Mouse (Mus musculus): ENCODE data around the gene Rpusd3. TPM values are rescaled to one million over a fixed set of nuclear protein-coding genes. Genes with fewer than 3 reads are reported as not detected.
A peak's percentile ranks its signal among the peaks of the same experiment; 100 is the strongest.

The Rpusd3 gene
- polyA plus RNA-seq, 1 experiment from 2014 or later = 23.0 TPM

DNA sequence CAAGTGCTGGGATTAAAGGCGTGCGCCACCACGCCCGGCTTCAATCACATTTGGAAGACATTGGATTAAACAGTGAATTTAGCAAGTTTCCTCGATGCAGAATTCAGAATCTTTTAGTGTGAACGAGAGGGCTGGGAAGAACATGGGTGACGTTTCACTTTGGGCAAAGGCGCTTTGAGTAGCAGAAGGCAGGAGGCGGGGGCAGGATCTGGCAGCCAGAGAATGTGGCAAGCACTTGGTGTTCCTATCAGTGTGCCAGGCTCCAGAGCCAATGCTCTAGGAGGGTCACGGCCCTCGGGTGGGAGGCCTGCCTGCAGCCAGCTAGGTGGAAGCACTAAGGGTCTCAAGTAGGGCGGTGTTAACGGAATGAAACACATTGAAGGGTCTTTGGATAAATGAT, 17.0 kb downstream of the Rpusd3 start:
- no peak for ATAC-seq (ENCODE audit: low FRiP score)

DNA sequence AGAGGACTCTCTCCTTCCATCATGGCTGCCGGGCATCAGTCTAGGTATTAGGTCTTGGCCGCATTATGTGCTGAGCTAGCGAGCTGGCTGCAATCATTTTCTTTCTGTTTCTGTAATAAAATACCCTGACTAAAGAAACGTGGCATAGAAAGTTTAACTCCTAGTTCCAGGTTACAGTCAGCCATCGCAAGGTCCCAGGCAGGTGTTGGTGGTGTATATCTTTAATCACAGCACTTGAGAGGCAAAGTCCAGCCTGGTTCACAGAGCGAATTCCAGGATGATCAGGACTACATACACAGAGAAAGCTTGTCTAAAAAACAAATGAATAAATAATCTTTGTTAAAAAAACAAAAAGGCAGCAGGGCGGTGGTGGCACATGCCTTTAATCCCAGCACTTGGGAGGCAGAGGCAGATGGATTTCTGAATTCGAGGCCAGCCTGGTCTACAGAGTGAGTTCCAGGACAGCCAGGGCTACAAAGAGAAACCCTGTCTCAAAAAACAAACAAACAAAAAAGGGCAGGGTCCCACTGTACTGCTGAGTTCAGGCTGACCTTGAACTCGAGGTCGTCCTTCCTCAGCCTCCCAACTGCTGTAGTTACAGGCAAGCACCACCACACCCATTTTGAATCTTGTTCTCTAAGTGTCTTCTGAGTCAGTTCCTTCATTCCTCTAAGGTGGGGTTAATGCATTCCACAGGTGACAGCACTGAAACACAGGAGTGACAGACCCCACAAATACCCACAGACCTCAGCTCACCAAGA, 22.7 kb downstream of the Rpusd3 start:
- H3K9me3 ChIP-seq (ENCODE audit: control insufficient read depth, low read length) = no peaks in the 10 kb centered on the region
- no peak overlapping the region for H3K4me2 ChIP-seq (replicated peaks; ENCODE audit: low read depth, low read length)
- no peak for DNase-seq (ENCODE audit: low spot score)
- ATAC-seq (ENCODE audit: low FRiP score) = no peak
- H3K27ac ChIP-seq (ENCODE audit: low read depth, low read length) = no peak overlapping the region
- H3K4me1 ChIP-seq (replicated peaks; ENCODE audit: control insufficient read depth, insufficient read depth, low read length) = no peaks in the 10 kb centered on the region
- no peak overlapping the region for H3K4me3 ChIP-seq (ENCODE audit: low read depth, low read length)
- H3K9ac ChIP-seq (ENCODE audit: low read depth, low read length) = no peak overlapping the region
- H3K27me3 ChIP-seq (ENCODE audit: control insufficient read depth, insufficient read depth, low read length) = no peaks in the 10 kb centered on the region
- no peaks in the 10 kb centered on the region for H3K36me3 ChIP-seq (ENCODE audit: control insufficient read depth, insufficient read depth, low read length)
- 89% methylated on average over 10 of the region's 10 CpGs for WGBS

More for the DNA sequence above, 17.0 kb downstream of the Rpusd3 start:
- no peak overlapping the region for H3K9ac ChIP-seq (ENCODE audit: low read depth, low read length)
- no peaks in the 10 kb centered on the region for H3K27me3 ChIP-seq (ENCODE audit: control insufficient read depth, insufficient read depth, low read length)
- no peak overlapping the region for H3K4me3 ChIP-seq (ENCODE audit: low read depth, low read length)
- H3K4me1 ChIP-seq (replicated peaks; ENCODE audit: control insufficient read depth, insufficient read depth, low read length) = no peaks in the 10 kb centered on the region
- H3K9me3 ChIP-seq (ENCODE audit: control insufficient read depth, low read length) = no peaks in the 10 kb centered on the region
- no peak overlapping the region for H3K27ac ChIP-seq (ENCODE audit: low read depth, low read length)
- WGBS = 89% methylated on average over 13 of the region's 13 CpGs
- 0 out of 2 replicates have a peak, but pooled peaks cover 2% of the 10 kb centered on the region for H3K36me3 ChIP-seq (ENCODE audit: control insufficient read depth, insufficient read depth, low read length)
- H3K4me2 ChIP-seq (replicated peaks; ENCODE audit: low read depth, low read length) = no peak overlapping the region
- DNase-seq (ENCODE audit: low spot score) = no peak

DNA sequence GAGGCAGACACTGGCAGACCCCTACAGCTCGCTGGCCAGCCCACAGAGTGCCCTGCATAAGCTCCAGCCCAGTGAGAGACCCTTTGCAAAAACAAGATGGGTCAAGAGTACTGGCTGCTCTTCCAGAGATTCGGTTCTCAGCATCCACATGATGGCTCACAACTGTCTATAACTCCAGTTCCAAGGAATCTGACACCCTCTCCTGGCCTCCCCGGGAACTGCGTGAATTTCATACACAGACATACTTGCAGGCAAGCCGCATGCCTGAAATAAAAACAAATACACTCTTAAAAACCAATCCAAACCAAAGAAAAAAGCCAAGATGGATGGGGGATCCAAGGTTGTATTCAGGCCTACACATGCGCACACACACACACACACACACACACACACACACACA, 23.6 kb downstream of the Rpusd3 start:
- Histone ChIP-seq H3K9ac (ENCODE audit: low read depth, low read length) (no peak overlapping the region), H3K9me3 (ENCODE audit: control insufficient read depth, low read length) (no peaks in the 10 kb centered on the region), H3K27ac (ENCODE audit: low read depth, low read length) (no peak overlapping the region), H3K4me1 (replicated peaks; ENCODE audit: control insufficient read depth, insufficient read depth, low read length) (no peaks in the 10 kb centered on the region), H3K4me2 (replicated peaks; ENCODE audit: low read depth, low read length) (no peak overlapping the region), H3K27me3 (ENCODE audit: control insufficient read depth, insufficient read depth, low read length) (no peaks in the 10 kb centered on the region), H3K36me3 (ENCODE audit: control insufficient read depth, insufficient read depth, low read length) (no peaks in the 10 kb centered on the region), H3K4me3 (ENCODE audit: low read depth, low read length) (no peak overlapping the region)
- DNase-seq (ENCODE audit: low spot score) = no peak
- ATAC-seq (ENCODE audit: low FRiP score) = no peak
- 91% methylated on average over 6 of the region's 6 CpGs for WGBS

DNA sequence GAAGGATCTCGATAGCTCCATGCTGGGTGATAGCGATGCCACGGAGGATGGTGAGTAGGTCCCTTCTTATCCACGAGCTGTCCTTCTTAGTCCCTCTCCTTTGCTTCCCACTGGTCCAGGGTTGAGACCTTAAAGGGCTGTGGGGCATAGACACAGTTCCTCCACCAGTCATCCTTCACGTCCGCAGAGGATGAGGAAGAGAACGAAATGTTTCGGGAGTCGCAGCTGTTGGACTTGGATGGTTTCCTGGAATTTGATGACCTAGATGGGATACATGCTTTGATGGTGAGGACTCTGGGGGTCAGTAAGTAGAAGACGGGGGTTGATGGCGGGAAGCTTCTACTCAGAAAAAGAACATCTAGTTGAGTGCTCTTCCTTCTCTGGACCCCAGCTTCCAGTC, 24.3 kb downstream of the Rpusd3 start:
- DNase-seq (ENCODE audit: low spot score) (no peak), ATAC-seq (ENCODE audit: low FRiP score) (no peak)
- Histone ChIP-seq H3K27ac (ENCODE audit: low read depth, low read length) (no peak overlapping the region), H3K9ac (ENCODE audit: low read depth, low read length) (no peak overlapping the region), H3K4me2 (replicated peaks; ENCODE audit: low read depth, low read length) (no peak overlapping the region), H3K27me3 (ENCODE audit: control insufficient read depth, insufficient read depth, low read length) (no peaks in the 10 kb centered on the region), H3K36me3 (ENCODE audit: control insufficient read depth, insufficient read depth, low read length) (0 out of 2 replicates have a peak, but pooled peaks cover 3% of the 10 kb centered on the region), H3K4me1 (replicated peaks; ENCODE audit: control insufficient read depth, insufficient read depth, low read length) (no peaks in the 10 kb centered on the region), H3K9me3 (ENCODE audit: control insufficient read depth, low read length) (no peaks in the 10 kb centered on the region), H3K4me3 (ENCODE audit: low read depth, low read length) (no peak overlapping the region)
- WGBS = 94% methylated on average over 11 of the region's 11 CpGs

DNA sequence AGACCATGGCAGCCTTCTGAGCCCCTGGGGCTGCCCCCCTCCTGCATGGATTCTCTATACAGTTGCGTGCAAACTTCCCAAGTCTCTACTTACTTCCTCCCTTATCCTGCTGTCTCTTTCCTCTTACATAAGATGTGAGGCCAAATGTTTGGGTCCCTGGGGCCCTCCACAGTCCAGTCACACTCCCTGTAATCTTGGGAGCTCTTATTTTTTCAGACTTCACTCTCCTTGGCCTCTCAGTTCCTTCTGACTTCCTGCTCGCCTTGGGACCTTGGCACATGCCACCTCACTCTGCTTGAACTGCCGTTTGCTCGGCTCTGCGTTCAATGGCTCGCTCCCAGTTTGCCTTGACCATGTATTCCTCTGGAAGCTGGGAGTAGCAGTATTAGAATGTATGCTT, 25.2 kb downstream of the Rpusd3 start:
- 90% methylated on average over 6 of the region's 6 CpGs for WGBS
- Histone ChIP-seq H3K27ac (ENCODE audit: low read depth, low read length) (no peak overlapping the region), H3K36me3 (ENCODE audit: control insufficient read depth, insufficient read depth, low read length) (peaks cover 8% of the 10 kb centered on the region), H3K9me3 (ENCODE audit: control insufficient read depth, low read length) (no peaks in the 10 kb centered on the region), H3K4me1 (replicated peaks; ENCODE audit: control insufficient read depth, insufficient read depth, low read length) (no peaks in the 10 kb centered on the region), H3K4me2 (replicated peaks; ENCODE audit: low read depth, low read length) (no peak overlapping the region), H3K27me3 (ENCODE audit: control insufficient read depth, insufficient read depth, low read length) (no peaks in the 10 kb centered on the region), H3K4me3 (ENCODE audit: low read depth, low read length) (no peak overlapping the region), H3K9ac (ENCODE audit: low read depth, low read length) (no peak overlapping the region)
- DNase-seq (ENCODE audit: low spot score) = no peak
- ATAC-seq (ENCODE audit: low FRiP score) = no peak

DNA sequence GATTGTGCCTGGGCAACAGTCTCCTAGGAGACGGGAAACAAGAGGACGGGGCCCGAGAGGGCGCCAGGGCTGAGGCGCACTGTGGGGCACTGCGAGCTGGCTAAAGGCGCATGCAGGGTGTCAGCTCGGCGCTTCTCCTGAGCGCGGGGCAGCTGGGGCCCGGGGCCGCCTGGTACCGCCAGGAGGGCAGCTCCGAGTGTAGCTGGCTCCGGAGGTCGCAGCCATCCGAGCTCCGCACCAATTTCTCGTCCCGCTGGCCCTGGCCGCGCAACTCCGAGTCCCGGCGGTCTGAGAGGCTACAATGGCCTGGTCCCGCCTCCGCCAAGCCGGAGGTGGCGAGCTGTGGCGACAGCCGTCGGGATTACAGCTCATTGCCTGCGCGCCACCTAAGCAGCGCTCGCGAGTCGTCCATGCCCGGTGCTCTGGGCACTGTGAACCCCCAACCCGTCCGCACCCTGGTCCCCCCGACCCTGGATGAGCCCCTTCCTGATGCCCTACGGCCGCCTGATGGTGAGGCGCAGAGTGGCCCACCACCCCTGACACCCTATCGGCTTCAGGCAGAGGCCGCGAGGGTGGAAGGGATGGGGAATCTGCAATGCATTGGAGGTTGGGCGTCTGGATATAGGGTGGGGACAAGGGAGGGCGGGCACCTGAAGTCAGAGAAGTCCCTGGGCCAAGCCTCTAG, 26.6 kb downstream of the Rpusd3 start:
- Histone ChIP-seq H3K9me3 (ENCODE audit: control insufficient read depth, low read length) (no peaks in the 10 kb centered on the region), H3K4me2 (replicated peaks; ENCODE audit: low read depth, low read length) (peak overlapping the region; percentile 80), H3K36me3 (ENCODE audit: control insufficient read depth, insufficient read depth, low read length) (peaks cover 9% of the 10 kb centered on the region), H3K9ac (ENCODE audit: low read depth, low read length) (peak overlapping the region; percentile 74), H3K4me3 (ENCODE audit: low read depth, low read length) (peak overlapping the region; percentile 46), H3K4me1 (replicated peaks; ENCODE audit: control insufficient read depth, insufficient read depth, low read length) (no peaks in the 10 kb centered on the region), H3K27me3 (ENCODE audit: control insufficient read depth, insufficient read depth, low read length) (no peaks in the 10 kb centered on the region), H3K27ac (ENCODE audit: low read depth, low read length) (peak overlapping the region; percentile 78)
- ATAC-seq (ENCODE audit: low FRiP score) (peak; percentile 95), DNase-seq (ENCODE audit: low spot score) (peak; percentile 80)
- WGBS = under 1% methylated on average over 51 of the region's 51 CpGs

DNA sequence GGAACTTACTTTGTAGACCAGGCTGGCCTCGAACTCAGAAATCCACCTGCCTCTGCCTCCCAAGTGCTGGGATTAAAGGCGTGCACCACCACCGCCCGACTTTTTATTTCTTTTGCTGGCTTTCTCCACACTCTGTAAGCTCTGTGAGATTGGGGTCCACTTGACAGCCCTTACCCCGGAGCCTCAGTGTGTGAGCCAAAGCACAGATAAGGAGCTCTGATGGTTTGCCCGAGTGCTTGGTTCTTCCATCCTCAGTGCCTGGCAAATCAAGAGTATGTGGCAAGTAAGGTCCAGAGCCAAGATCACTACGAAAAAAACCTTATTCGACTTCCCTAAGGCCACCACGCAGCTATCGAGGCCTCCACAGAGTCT, 27.1 kb downstream of the Rpusd3 start:
- no peaks in the 10 kb centered on the region for H3K4me1 ChIP-seq (replicated peaks; ENCODE audit: control insufficient read depth, insufficient read depth, low read length)
- H3K4me2 ChIP-seq (replicated peaks; ENCODE audit: low read depth, low read length) = peak overlapping the region; percentile 80
- ATAC-seq (ENCODE audit: low FRiP score) (no peak), DNase-seq (ENCODE audit: low spot score) (no peak)
- H3K27ac ChIP-seq (ENCODE audit: low read depth, low read length) = peak overlapping the region; percentile 78
- H3K27me3 ChIP-seq (ENCODE audit: control insufficient read depth, insufficient read depth, low read length) = no peaks in the 10 kb centered on the region
- 27% methylated on average over 10 of the region's 10 CpGs for WGBS
- H3K36me3 ChIP-seq (ENCODE audit: control insufficient read depth, insufficient read depth, low read length) = peaks cover 9% of the 10 kb centered on the region
- no peaks in the 10 kb centered on the region for H3K9me3 ChIP-seq (ENCODE audit: control insufficient read depth, low read length)
- H3K9ac ChIP-seq (ENCODE audit: low read depth, low read length) = peak overlapping the region; percentile 74
- H3K4me3 ChIP-seq (ENCODE audit: low read depth, low read length) = peak overlapping the region; percentile 46

DNA sequence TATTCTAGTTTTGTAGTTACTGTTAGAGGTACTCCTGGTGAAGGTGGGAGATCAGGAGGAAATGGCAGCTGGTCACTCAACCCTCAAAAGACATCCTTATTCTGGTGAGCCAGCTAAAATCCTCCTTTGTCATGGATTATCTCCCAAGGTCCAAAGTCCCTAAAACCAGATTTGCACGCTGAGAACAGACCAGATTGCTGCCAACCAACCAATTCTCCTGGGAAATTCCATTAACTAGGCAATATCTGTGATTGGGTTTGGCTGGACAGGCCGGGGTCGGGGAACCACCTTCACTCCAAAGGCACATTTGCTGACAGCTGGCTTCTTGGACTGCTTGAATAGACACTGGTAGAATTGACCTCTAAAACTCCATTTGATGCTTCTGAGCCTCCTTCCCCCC, 28.4 kb downstream of the Rpusd3 start:
- Histone ChIP-seq H3K27me3 (ENCODE audit: control insufficient read depth, insufficient read depth, low read length) (no peaks in the 10 kb centered on the region), H3K4me3 (ENCODE audit: low read depth, low read length) (no peak overlapping the region), H3K27ac (ENCODE audit: low read depth, low read length) (no peak overlapping the region), H3K36me3 (ENCODE audit: control insufficient read depth, insufficient read depth, low read length) (peaks cover 9% of the 10 kb centered on the region), H3K9ac (ENCODE audit: low read depth, low read length) (no peak overlapping the region), H3K4me1 (replicated peaks; ENCODE audit: control insufficient read depth, insufficient read depth, low read length) (no peaks in the 10 kb centered on the region), H3K9me3 (ENCODE audit: control insufficient read depth, low read length) (no peaks in the 10 kb centered on the region), H3K4me2 (replicated peaks; ENCODE audit: low read depth, low read length) (no peak overlapping the region)
- DNase-seq (ENCODE audit: low spot score) (no peak), ATAC-seq (ENCODE audit: low FRiP score) (no peak)
- 84% methylated on average over 3 of the region's 3 CpGs for WGBS

DNA sequence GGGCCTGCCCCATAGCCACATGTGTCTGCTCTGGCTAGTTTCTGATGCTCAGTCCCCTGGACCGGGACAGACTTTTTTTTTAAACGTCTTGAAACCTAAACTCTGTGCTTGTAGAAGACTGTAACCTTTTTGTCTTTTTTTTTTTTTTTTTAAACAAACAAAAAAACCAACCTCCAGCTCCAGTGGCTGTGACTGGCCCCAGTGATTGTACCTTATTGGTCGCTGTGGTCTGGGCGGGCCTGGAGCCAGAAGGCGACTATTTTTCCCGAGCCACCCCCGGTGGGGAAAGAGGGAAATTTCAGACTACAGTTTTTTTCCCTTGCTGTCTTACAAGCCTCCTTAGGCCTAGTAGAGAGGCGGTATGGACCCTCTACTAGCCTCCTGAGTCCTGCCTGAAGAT, 30.2 kb downstream of the Rpusd3 start, which contains the start of gene Ttll3:
Gene Ttll3, plus strand, starts transcription at position 301 of the 400 bp plus-strand sequence.
- Histone ChIP-seq H3K4me2 (replicated peaks; ENCODE audit: low read depth, low read length) (no peak within 1 kb of the TSS), H3K9me3 (ENCODE audit: control insufficient read depth, low read length) (no peaks in the 10 kb centered on the region)
- DNase-seq (ENCODE audit: low spot score) = no peak

More for the DNA sequence above, 30.2 kb downstream of the Rpusd3 start, which contains the start of gene Ttll3:
- no peak within 1 kb of the TSS for H3K27ac ChIP-seq (ENCODE audit: low read depth, low read length)
- H3K27me3 ChIP-seq (ENCODE audit: control insufficient read depth, insufficient read depth, low read length) = no peaks in the 10 kb centered on the region
- no peaks in the 10 kb centered on the region for H3K4me1 ChIP-seq (replicated peaks; ENCODE audit: control insufficient read depth, insufficient read depth, low read length)
- peaks cover 17% of the 10 kb centered on the region for H3K36me3 ChIP-seq (ENCODE audit: control insufficient read depth, insufficient read depth, low read length)
- no peak within 1 kb of the TSS for H3K4me3 ChIP-seq (ENCODE audit: low read depth, low read length)
- 78% methylated on average over 8 of the region's 8 CpGs for WGBS
- ATAC-seq (ENCODE audit: low FRiP score) = no peak
- no peak within 1 kb of the TSS for H3K9ac ChIP-seq (ENCODE audit: low read depth, low read length)
